Mouse (Mus musculus): Measurements from ENCODE around the gene Dot1l. TPM values are rescaled to one million over a fixed set of nuclear protein-coding genes. Genes with fewer than 3 reads are reported as not detected.

The Dot1l gene
- total RNA-seq, 2 experiments from 2014 or later, result 19.2 to 24.8 TPM

DNA sequence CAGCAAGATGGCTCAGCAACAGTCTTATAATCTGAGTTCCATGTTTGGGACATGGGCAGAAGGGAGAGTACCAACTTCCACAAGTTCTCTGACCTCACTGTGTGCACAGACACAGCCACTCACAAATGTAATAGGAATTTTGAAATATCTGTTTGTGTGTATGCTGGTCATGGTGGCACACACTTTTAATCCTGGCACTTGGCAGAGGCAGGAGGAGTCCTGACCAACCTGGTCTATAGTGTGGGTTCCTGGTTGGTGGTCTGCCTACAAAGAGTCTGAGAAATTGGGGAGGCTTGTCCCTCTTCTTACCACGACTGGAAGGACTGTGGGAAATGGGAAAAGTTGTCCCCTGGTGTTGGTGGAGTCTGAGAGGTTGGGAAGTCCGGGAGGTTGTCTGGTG is 1.5 kb downstream of the Dot1l start:
- no peak for DNase-seq
- intact Hi-C loops (cut with DNase I), result no loop called here

DNA sequence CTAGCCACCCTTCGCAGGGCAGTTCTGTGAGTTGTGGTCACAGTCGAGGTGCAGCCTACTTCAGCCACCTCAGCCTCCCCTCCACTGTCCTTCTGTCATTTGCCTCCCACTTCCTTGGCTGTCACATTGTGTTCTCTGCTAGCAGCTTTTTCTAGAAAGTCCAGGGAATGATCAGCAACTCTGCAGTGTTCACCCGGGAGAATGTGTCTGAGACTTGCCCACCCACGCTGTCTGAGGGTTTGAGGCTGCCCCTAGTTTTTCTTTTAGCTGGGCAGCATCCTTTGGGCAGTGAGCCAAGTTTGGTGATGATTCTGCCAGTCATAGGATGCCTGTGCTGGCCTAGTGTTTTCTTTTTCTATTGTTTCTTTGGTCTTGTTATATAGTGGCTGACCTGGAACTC is 2.0 kb downstream of the Dot1l start:
- intact Hi-C loops (cut with DNase I), result no loop called here
- no peak for DNase-seq

DNA sequence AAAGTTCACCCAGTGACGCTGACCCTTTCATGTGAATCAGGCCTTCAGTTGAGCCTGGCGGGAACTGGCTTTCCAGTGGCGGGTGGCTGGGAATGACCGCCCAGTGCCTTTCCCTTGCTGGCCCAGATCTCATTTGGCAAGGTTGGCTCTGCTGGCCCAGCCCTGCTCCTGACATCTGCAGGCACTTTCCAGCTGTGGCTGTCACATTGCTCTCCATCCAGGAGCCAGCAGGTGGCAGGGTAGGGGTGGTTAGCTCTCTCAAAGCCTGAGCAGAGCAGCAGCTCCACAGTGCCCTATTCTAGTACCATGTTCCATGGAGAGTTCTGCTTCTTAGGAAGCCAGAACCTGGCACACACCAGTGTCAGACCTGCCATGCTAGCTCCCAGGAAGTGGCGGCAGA is 2.7 kb downstream of the Dot1l start:
- intact Hi-C loops (cut with DNase I), result loop anchor here (2.0 kb wide), 1 partner anchor 17 kb away; no protein-coding TSS in a partner anchor
- peak; percentile 76 to 84 for DNase-seq

DNA sequence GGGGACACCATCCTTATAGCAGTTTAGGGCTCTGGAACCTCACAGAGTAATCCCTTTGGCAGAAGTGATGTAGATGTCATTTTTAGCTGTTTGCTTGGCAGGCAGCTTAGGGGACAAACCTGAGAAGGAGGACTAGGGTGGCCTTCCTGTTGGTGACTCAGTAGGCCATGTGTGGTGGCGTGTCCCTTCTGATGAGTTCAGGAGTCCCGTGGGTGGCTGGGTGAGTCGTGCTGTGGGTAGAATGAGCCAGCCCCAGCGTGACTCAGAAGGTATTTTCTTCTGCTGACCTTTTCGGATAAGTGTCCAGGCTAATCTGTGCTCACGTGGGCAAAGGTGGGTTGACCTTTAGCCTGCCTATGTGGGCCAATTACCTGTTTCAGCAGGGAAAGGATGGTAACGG is 3.6 kb downstream of the Dot1l start:
- DNase-seq, result no peak

DNA sequence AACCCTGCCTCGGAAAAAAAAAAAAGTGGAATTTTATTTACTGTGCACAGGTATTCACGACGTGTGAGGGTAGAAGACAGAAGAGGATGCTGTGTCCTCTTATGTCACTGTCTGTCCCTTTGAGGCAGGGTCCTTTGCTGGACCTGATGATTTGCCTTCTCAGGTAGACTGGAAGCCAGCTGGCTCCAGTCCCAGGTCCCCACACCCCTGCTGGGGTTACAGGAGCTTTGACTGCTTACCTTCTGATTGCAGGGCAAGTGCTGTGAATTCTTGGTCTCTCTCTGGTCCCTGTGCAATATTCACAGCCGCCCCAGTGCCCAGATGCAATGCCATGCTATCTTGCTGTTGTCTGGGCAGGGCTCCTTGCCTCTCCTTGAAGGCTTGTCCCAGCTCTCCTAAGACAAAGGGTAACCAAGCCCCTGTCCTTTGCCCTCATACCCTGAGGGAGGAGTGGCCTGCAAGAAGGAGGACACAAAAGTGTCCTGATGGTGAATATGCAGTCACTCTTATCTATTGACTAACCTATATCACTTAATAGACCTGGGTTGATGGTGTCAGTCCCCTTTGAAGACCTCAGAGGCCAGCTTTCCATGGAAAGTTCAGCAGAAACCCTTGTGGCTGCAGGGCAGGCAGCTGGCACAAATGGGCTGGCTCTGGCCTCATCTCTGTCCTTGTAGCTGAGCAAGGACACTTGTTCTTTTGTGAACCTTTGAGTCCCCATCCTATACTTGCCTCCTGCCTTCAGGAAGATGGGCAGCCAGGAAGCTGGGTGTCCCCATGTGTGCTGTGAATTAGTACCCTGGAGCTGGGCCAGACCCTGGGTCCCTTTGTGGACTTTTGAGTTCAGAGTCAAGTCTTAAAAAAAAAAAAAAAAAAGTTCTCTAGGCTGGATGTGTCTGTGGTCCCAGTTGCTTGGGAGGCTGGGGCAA is 5.9 kb downstream of the Dot1l start:
- no peak for DNase-seq
- intact Hi-C loops (cut with DNase I), result no loop called here

More for the DNA sequence above, 3.6 kb downstream of the Dot1l start:
- intact Hi-C loops (cut with DNase I), result loop anchor here (2.0 kb wide), 1 partner anchor 16 kb away; no protein-coding TSS in a partner anchor

DNA sequence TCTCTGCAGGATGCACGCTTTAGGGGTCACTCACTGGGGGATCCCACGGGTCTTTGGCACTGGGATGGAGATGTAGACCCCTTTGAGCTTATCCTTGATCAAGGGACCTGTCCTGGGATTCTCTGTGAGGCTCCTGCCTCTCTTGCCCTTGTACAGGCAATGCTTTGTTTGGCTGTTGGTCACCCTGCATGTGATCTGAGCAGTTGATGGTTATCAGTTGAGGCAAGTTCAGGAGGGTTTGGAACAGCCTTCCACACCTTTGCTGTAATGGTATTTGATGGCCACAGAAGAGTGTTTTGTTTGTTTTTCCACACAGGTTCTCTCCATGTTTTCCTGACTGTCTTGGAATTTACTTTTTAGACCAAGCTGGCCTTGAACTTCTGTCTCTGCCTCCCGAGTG is 6.8 kb downstream of the Dot1l start:
- DNase-seq, result no peak

DNA sequence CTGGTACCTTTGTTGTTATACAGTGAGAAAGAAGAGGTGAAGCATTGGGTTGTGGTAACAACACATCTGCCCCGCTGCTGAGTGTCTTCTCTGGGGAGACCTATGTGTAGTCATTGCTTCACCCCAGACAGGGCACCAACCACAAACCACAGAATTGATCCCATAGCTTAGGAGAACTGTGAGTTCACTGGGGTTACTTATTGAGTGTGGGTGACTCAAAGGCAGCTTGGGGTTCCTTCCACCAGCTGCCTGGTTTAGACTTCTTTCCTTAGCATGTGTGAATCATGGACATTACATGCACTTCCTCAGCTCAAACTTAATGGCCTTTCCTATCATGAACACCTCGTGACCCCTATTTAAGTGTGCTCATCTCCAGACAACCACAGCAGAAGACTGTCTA is 8.5 kb downstream of the Dot1l start:
- intact Hi-C loops (cut with DNase I), result no loop called here
- DNase-seq, result no peak

More for the DNA sequence above, 6.8 kb downstream of the Dot1l start:
- intact Hi-C loops (cut with DNase I), result no loop called here

DNA sequence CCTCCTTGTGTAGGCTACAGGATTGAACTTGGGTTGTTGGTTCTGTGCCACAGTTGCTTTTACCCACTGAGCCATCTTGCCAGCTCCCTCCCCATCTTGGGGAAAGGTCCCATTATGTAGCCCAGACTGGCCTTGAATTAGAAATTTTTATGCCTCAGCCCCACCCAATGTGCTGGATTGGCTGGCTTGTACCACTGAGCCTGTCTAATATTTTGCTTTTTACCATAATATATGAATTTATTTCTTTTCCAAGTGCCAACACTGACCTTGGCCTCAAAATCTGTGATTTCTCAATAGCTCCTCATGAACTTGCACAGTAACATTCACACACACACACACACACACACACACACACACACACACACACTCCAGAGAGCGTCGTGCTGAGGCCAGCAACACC is 10.7 kb downstream of the Dot1l start:
- intact Hi-C loops (cut with DNase I), result no loop called here
- no peak for DNase-seq

DNA sequence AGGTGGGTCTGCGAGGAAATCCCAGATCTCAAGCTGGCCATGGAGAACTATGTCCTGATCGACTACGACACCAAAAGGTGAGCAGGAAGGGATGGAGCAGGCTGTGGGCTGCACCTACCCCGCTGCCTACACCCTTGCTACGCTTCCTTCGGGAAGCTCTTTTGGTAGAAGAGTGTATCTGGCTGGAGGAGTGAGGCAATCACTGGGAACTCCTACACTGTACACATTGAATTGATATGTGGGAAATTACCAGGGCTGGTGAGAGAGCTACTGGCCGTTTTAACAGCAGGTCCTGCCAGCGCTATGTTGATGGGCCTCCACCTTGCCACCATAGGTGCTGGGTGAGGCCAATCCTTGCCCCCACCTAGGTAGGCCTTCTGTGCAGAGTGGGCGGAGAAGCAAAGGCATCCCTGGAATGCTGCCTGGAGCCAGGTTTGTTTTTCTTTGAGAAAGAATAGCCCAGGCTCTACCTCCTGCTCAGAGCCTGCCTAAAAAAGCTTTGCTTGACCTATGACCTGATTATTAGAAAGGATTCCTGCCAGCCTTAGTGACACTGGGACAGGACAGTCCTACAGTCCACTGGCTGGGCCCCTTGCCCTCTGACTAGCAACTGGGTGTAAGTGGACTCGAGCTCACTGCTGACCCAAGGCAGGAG is 11.3 kb downstream of the Dot1l start:
- intact Hi-C loops (cut with DNase I), result no loop called here
- DNase-seq, result no peak

DNA sequence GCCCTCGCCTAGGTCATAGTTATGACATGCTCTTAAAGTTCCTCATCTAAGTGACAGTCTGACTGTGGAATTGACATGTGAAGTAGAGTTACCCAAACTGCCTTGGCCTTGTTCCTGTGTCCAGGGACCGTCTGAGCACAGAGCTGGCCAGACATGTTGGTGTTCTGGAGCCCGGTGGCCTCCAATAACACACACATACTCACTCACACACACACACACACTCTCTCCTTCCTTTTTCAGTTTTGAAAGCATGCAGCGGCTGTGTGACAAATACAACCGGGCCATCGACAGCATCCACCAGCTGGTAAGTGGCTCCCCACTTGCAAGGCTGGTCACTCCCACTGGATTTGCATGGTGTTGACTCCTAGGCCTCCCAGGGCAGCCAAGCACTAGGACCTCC is 13.4 kb downstream of the Dot1l start:
- DNase-seq, result no peak
- intact Hi-C loops (cut with DNase I), result no loop called here

DNA sequence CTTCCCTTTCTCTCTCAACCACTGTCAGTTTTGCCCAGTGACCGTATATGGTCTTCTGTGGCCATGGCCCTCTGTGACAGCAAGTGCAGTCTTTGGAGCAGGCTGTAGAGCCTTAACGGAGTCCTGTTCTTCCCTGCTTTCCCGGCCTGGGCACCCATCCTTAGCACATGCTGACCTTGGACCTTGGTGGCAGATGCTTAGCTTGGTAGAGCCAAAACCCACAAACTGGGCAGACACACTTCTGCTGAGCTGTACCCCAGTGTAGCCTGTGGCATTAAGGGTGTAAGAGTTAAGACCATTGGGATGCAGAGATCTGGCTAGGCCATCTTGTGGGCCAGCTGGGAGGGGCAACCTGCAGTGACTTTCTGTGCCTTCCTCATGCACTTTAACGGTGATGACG is 18.8 kb downstream of the Dot1l start:
- no peak for DNase-seq
- intact Hi-C loops (cut with DNase I), result loop anchor here (2.0 kb wide), 1 partner anchor 15 kb away; no protein-coding TSS in a partner anchor

DNA sequence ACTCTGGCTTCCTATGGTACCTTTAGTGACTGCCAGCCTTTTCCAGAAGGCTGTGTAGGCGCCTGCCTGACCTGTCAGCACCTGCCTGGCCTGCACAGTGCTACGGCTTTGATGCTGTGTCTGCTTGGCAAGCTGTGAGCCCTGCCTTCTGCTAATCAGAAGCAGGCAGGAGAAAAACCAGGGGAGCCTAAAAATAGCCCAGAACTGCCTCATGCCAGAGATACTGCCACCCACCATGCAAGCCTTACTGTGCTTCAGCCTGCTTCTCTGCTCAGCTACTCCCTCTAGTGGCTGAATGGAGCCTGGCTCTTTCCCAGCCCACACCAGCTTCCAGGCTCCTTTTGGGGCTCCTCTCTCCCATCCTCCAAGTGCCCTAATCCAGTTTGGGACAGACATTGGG is 19.5 kb downstream of the Dot1l start:
- intact Hi-C loops (cut with DNase I), result loop anchor here (2.0 kb wide), 1 partner anchor 16 kb away; no protein-coding TSS in a partner anchor
- peak; percentile 70 to 79 for DNase-seq

DNA sequence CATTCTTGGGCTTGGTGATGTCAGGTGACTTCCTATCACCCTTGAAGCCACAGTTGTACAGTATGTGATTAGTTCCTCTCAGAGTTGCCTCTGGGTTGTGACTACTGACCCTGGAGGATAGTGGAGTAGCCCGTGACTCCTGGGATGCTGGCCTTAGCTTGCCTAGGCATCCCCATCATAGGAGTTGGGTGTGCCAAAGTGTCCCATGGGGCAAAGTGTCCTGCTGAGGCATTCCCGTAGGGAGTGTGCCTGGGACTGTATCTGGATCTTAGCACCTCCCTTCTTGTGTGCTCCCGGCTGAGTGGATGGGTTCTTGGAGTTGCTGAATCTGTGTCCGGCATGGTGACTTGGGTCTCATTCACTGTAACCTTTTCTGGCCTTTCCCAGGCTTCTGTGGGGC is 20.0 kb downstream of the Dot1l start:
- intact Hi-C loops (cut with DNase I), result loop anchor here (2.0 kb wide), 1 partner anchor 16 kb away; no protein-coding TSS in a partner anchor
- no peak for DNase-seq

DNA sequence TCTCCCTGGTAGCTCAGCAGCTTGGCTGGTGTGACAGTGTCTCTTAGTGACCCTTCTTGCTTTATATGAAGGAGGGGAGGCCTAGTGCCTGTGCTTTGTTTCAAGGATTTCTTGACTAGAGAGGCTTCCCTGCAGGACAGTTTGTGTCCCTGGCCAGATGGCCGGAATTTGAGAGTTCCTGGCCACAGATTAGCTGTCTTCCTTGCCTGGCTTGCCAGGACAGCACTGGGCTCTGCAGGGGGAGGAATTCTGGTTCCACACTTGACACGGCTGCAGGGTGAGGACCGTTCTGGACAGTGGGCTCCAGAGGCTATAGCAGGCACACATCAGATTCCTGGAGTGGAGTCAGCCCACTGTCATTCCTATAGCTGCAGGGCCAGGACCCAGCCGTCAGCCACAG is 20.7 kb downstream of the Dot1l start:
- intact Hi-C loops (cut with DNase I), result loop anchor here (2.0 kb wide), 1 partner anchor 17 kb away; no protein-coding TSS in a partner anchor
- DNase-seq, result no peak

DNA sequence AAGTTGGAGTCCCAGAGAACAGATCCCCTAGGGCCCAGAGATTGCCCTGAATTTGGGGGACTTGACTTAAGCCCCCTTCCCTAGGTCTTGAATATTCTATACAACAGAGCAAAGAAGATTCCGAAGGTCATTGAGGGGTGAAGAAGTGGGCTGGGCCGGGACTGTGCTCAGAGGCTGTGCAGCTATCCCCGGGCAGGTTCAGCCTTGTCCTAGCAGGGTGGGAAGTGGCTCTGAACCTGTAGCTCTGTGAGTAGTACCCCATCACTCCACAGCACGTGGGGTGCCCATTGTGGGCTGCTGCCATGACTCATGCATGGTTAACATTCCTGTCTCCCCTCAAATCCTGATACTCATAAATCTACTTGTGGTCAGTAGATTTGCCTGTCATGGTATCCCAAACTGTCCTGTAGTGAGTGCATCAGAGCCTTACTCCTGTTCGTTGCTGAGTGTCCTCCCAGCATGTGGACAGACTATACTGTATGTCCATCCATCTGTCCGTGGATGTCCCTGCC is 21.4 kb downstream of the Dot1l start:
- no peak for DNase-seq
- intact Hi-C loops (cut with DNase I), result no loop called here

DNA sequence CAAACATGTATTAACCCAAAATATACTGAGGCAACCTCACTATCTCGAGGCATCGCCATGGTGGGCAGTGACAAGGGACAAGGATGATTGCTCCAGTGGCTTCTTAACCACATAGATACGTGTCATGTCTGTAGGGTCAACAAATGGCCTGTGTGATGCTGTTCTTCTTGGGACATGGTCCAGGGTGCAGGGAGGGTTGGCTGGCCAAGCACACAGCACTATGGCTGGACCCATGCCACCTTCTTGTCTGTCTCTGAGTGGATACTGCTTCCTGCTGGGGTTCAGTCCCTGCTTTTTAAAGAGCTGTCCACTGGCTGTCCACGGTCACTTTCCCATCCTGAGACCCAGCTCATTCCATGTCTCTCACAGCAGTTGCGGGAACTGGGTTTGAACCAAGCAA is 22.1 kb downstream of the Dot1l start:
- DNase-seq, result no peak
- intact Hi-C loops (cut with DNase I), result no loop called here

DNA sequence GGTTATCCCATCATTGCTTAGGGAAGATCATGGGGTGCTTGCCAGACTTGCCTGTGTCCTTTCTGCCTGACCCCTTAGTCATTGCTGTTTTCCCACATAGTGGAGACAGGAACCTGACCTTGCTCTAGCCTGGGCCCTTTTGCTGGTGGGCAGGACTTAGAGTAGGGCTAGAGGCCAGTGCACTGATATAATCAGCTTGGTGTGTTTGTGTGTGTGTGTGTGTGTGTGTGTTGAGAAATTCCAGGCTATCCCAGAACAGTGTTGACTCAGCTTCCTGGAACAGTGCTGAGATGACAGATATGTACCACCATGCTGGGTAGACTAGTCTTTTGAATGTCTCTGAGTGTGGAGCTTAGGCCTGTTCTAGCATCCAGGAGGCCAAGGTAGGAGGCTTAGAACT is 24.6 kb downstream of the Dot1l start:
- intact Hi-C loops (cut with DNase I), result no loop called here
- DNase-seq, result no peak

DNA sequence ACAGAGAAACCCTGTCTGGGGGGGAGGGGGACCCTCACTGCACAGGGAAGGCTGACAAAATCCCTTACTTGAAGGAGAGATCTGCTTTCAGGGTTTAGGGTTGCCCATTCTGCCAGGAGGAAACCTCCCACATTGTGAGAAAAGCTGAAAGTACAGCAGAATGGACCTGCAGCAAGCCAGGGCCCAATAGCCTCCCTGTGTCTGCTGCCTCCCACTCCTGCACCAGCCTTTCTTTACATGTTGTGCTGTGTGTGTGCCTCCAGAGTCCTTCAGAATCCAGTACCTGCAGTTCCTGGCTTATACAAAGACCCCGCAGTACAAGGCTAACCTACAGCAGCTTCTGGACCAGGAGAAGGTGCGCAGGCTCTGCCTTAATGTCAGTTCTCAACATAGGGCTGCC is 29.3 kb downstream of the Dot1l start:
- intact Hi-C loops (cut with DNase I), result loop anchor here (5.0 kb wide), 1 partner anchor 37 kb away; no protein-coding TSS in a partner anchor
- no peak for DNase-seq

DNA sequence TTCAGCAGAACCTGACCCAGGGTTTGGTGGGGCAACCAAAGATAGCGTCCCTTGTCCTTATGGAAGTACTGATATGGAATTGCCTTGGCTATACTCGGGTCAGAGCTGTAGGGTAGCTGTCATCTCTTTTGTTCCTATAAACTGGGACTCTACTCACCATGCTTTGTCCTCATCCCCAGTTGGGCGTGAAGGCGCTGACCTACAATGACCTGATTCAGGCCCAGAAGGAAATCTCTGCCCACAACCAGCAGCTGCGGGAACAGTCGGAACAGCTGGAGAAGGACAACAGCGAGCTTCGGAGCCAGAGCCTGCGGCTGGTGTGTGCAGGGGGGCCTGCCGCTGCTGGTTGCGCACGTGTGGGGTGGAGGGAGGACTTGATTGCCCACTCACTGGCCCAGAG is 29.9 kb downstream of the Dot1l start:
- intact Hi-C loops (cut with DNase I), result loop anchor here (5.0 kb wide), 1 partner anchor 38 kb away; no protein-coding TSS in a partner anchor
- no peak for DNase-seq

DNA sequence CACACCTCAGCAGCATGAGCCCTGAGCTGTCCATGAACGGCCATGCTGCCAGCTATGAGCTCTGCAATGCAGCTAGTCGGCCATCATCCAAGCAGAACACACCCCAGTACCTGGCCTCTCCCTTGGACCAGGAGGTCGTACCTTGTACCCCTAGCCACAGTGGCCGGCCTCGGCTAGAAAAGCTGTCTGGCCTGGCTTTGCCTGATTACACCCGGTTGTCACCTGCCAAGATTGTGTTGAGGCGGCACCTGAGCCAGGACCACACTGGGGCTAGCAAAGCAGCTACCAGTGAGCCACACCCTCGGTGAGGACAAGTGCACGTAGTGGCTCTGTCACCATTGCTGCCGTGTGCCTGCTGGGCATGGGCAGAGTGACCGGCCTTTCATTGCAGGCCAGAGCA is 31.0 kb downstream of the Dot1l start:
- no peak for DNase-seq

DNA sequence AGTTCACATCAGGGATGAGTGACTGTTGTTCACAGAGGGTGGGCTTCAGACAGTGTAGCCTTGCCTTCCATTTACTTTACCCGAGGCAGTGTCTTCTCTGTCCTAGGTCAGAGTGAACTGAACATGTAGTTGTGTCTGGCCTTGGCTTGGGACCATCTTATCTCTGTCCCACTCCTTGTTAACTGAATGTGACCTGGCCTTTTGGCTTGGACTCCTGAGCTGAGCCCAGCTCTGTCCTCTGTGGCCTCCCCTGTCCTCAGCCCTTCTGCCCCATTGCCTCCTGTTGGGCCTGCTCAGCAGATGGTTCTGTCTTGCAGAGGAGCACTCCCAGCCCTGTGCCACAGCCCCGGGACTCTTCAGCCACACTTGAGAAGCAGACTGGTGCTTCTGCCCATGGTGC is 32.5 kb downstream of the Dot1l start:
- intact Hi-C loops (cut with DNase I), result no loop called here
- DNase-seq, result no peak

More for the DNA sequence above, 31.0 kb downstream of the Dot1l start:
- intact Hi-C loops (cut with DNase I), result no loop called here

All from gastrocnemius, postnatal 36 days (tissue).